Mouse (Mus musculus): ENCODE results near the gene Olfr996. TPM values are rescaled to one million over a fixed set of nuclear protein-coding genes. Genes with fewer than 3 reads are reported as not detected.

Olfr996 gene
- polyA plus RNA-seq, 1 experiment from 2014 or later: not detected

Other genes with a start within 250 kb of the Olfr996 start
- gene Olfr987, start 239.9 kb upstream of the Olfr996 start, polyA plus RNA-seq (2015; fragmentation: Nextera tagmentation; extraction: Ambion mirVana): not detected in 2 replicates
- not detected in 2 replicates for gene Olfr988, start 216.0 kb upstream of the Olfr996 start, polyA plus RNA-seq (2015; fragmentation: Nextera tagmentation; extraction: Ambion mirVana)
- gene Olfr992, start 169.7 kb upstream of the Olfr996 start, polyA plus RNA-seq (2015; fragmentation: Nextera tagmentation; extraction: Ambion mirVana): not detected in 2 replicates
- not detected in 2 replicates for gene Olfr993, start 164.3 kb upstream of the Olfr996 start, polyA plus RNA-seq (2015; fragmentation: Nextera tagmentation; extraction: Ambion mirVana)
- gene Olfr994, start 142.8 kb upstream of the Olfr996 start, polyA plus RNA-seq (2015; fragmentation: Nextera tagmentation; extraction: Ambion mirVana): not detected in 2 replicates
- not detected in 2 replicates for gene Olfr995, start 135.6 kb upstream of the Olfr996 start, polyA plus RNA-seq (2015; fragmentation: Nextera tagmentation; extraction: Ambion mirVana)
- 19.1 and 25.6 TPM in 2 replicates for gene 4833423E24Rik, start 60.2 kb upstream of the Olfr996 start, polyA plus RNA-seq (2015; fragmentation: Nextera tagmentation; extraction: Ambion mirVana)
- not detected in 2 replicates for gene Olfr998, start 9.7 kb downstream of the Olfr996 start, polyA plus RNA-seq (2015; fragmentation: Nextera tagmentation; extraction: Ambion mirVana)
- not detected in 2 replicates for gene Olfr1000, start 32.7 kb downstream of the Olfr996 start, polyA plus RNA-seq (2015; fragmentation: Nextera tagmentation; extraction: Ambion mirVana)
- not detected in 2 replicates for gene Olfr1002, start 71.5 kb downstream of the Olfr996 start, polyA plus RNA-seq (2015; fragmentation: Nextera tagmentation; extraction: Ambion mirVana)
- gene Olfr154, start 85.2 kb downstream of the Olfr996 start, polyA plus RNA-seq (2015; fragmentation: Nextera tagmentation; extraction: Ambion mirVana): not detected in 2 replicates
- gene Olfr1006, start 99.6 kb downstream of the Olfr996 start, polyA plus RNA-seq (2015; fragmentation: Nextera tagmentation; extraction: Ambion mirVana): not detected in 2 replicates
- not detected in 2 replicates for gene Olfr1008, start 110.2 kb downstream of the Olfr996 start, polyA plus RNA-seq (2015; fragmentation: Nextera tagmentation; extraction: Ambion mirVana)
- gene Olfr1009, start 136.2 kb downstream of the Olfr996 start, polyA plus RNA-seq (2015; fragmentation: Nextera tagmentation; extraction: Ambion mirVana): not detected in 2 replicates
- gene Olfr1012, start 183.6 kb downstream of the Olfr996 start, polyA plus RNA-seq (2015; fragmentation: Nextera tagmentation; extraction: Ambion mirVana): not detected in 2 replicates
- not detected in 2 replicates for gene Olfr1013, start 187.9 kb downstream of the Olfr996 start, polyA plus RNA-seq (2015; fragmentation: Nextera tagmentation; extraction: Ambion mirVana)
- gene Olfr1014, start 193.5 kb downstream of the Olfr996 start, polyA plus RNA-seq (2015; fragmentation: Nextera tagmentation; extraction: Ambion mirVana): not detected in 2 replicates
- not detected in 2 replicates for gene Olfr1015, start 202.8 kb downstream of the Olfr996 start, polyA plus RNA-seq (2015; fragmentation: Nextera tagmentation; extraction: Ambion mirVana)
- not detected in 2 replicates for gene Olfr1016, start 223.3 kb downstream of the Olfr996 start, polyA plus RNA-seq (2015; fragmentation: Nextera tagmentation; extraction: Ambion mirVana)
- not detected in 2 replicates for gene Olfr1018, start 239.3 kb downstream of the Olfr996 start, polyA plus RNA-seq (2015; fragmentation: Nextera tagmentation; extraction: Ambion mirVana)

Data from stomach, embryonic 16.5 days (tissue).